8 mouse cellular contexts compared by ENCODE assay signal in the genomic region with DNA sequence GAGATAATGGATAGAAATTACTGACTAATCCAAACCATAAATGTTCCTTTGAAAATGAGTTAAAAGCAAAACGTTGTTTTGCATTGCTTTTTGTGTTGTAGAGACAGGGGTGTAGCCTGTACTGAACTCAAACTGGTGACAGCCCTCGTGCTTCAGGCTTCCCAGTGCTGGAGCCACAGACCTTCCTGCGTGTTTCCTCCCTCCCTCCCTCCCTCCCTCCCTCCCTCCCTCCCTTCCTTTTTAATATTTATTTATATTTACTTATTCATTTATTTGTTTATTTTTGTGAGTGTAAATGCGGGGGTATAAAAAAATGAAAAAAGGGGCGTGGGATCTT. TPM values are rescaled to one million over a fixed set of nuclear protein-coding genes. Genes with fewer than 3 reads are reported as not detected.
DNase-seq lines count a peak whose midpoint lies in the region; ATAC-seq and TF ChIP-seq lines count a peak whose summit lies in the region.

No protein-coding gene starts in this region.

- intact Hi-C loops in gastrocnemius, postnatal 36 days (cut with DNase I), result no loop called here

- no peak overlapping the region for H3K27ac ChIP-seq in cerebellum, adult 2 months (ENCODE audit: insufficient read depth, low read length)
- peak overlapping the region; percentile 68 for H3K27ac ChIP-seq in neural tube, embryonic 11.5 days (ENCODE audit: low read depth, low read length)
- peak overlapping the region; percentile 86 for H3K27ac ChIP-seq in limb, embryonic 15.5 days
- peak overlapping the region; percentile 87; the same call in 1 of the 2 replicates for H3K27ac ChIP-seq in stomach, embryonic 15.5 days

- peak overlapping the region; percentile 50 for H3K9ac ChIP-seq in neural tube, embryonic 11.5 days (ENCODE audit: low read length)
- no peak overlapping the region for H3K9ac ChIP-seq in limb, embryonic 15.5 days
- no peak overlapping the region for H3K9ac ChIP-seq in stomach, embryonic 15.5 days

- TF ChIP-seq POLR2A in cerebellum, adult 2 months (IDR thresholded peaks at IDR 0.05; ENCODE audit: borderline replicate concordance, insufficient read depth, low read length), result no peak

- DNase-seq in cerebellum, adult 2 months, result no peak
- DNase-seq in cerebellum, postnatal 10 days, result no peak
- DNase-seq in neural tube, embryonic 11.5 days (ENCODE audit: low spot score), result no peak
- no peak for DNase-seq in neural tube, embryonic 10.5 days (ENCODE audit: extremely low spot score, low spot score)
- DNase-seq in right cerebral cortex, postnatal 25 days, result no peak
- no peak for DNase-seq in gastrocnemius, postnatal 36 days

- peak; percentile 30; the same call in 1 of the 2 replicates for ATAC-seq in neural tube, embryonic 11.5 days (ENCODE audit: insufficient read depth, low FRiP score, low TSS enrichment)
- ATAC-seq in limb, embryonic 15.5 days (ENCODE audit: insufficient number of reproducible peaks, low FRiP score, low TSS enrichment, low read depth), result no peak
- no peak for ATAC-seq in stomach, embryonic 15.5 days (ENCODE audit: insufficient read depth, low FRiP score, low read depth)

- H3K36me3 ChIP-seq in neural tube, embryonic 11.5 days (ENCODE audit: control insufficient read depth, insufficient read depth, low read length), result no peaks in the 10 kb centered on the region
- H3K36me3 ChIP-seq in limb, embryonic 15.5 days, result no peaks in the 10 kb centered on the region
- H3K36me3 ChIP-seq in stomach, embryonic 15.5 days, result no peaks in the 10 kb centered on the region

- WGBS in cerebellum, adult 2 months, result 13% methylated on average over 5 of the region's 5 CpGs
- WGBS in neural tube, embryonic 11.5 days, result 17% methylated on average over 5 of the region's 5 CpGs
- 12% methylated on average over 5 of the region's 5 CpGs for WGBS in limb, embryonic 15.5 days
- WGBS in stomach, embryonic 15.5 days, result 11% methylated on average over 5 of the region's 5 CpGs

- H3K4me3 ChIP-seq in cerebellum, adult 2 months (replicated peaks; ENCODE audit: insufficient read depth, low read depth, low read length), result peak overlapping the region; percentile 81
- peak overlapping the region; percentile 40 for H3K4me3 ChIP-seq in neural tube, embryonic 11.5 days (ENCODE audit: low read depth, low read length)
- H3K4me3 ChIP-seq in limb, embryonic 15.5 days, result peak overlapping the region; percentile 49
- peak overlapping the region; percentile 53 for H3K4me3 ChIP-seq in stomach, embryonic 15.5 days (replicated peaks)

- H3K9me3 ChIP-seq in neural tube, embryonic 11.5 days (ENCODE audit: control insufficient read depth, low read length), result no peaks in the 10 kb centered on the region
- H3K9me3 ChIP-seq in limb, embryonic 15.5 days, result no peaks in the 10 kb centered on the region
- no peaks in the 10 kb centered on the region for H3K9me3 ChIP-seq in stomach, embryonic 15.5 days

- no peak for TF ChIP-seq CTCF in cerebellum, adult 2 months (IDR thresholded peaks at IDR 0.05; ENCODE audit: borderline replicate concordance, insufficient read depth, low read depth, low read length)

- H3K27me3 ChIP-seq in cerebellum, adult 2 months (ENCODE audit: control insufficient read depth, insufficient read depth, low read length), result no peaks in the 10 kb centered on the region
- H3K27me3 ChIP-seq in neural tube, embryonic 11.5 days (ENCODE audit: control insufficient read depth, insufficient read depth, low read length), result no peaks in the 10 kb centered on the region
- no peaks in the 10 kb centered on the region for H3K27me3 ChIP-seq in limb, embryonic 15.5 days
- H3K27me3 ChIP-seq in stomach, embryonic 15.5 days (replicated peaks), result no peaks in the 10 kb centered on the region

- H3K4me1 ChIP-seq in cerebellum, adult 2 months (ENCODE audit: control insufficient read depth, insufficient read depth, low read length), result no peaks in the 10 kb centered on the region; the same call in 1 of the 2 replicates
- no peaks in the 10 kb centered on the region for H3K4me1 ChIP-seq in neural tube, embryonic 11.5 days (ENCODE audit: control insufficient read depth, insufficient read depth, low read length)
- H3K4me1 ChIP-seq in limb, embryonic 15.5 days, result peaks cover 3% of the 10 kb centered on the region; the same call in 1 of the 2 replicates
- H3K4me1 ChIP-seq in stomach, embryonic 15.5 days, result no peaks in the 10 kb centered on the region

- peak overlapping the region; percentile 51 for H3K4me2 ChIP-seq in neural tube, embryonic 11.5 days (ENCODE audit: low read depth)
- H3K4me2 ChIP-seq in limb, embryonic 15.5 days, result peak overlapping the region; percentile 62
- peak overlapping the region; percentile 68 for H3K4me2 ChIP-seq in stomach, embryonic 15.5 days

RNA-seq across cellular contexts. Expression of a gene that starts 8.5 kb away (rescaled TPM):
- polyA plus RNA-seq in cerebellum, adult 2 months (2012; rRNA removed), result 0.97 and 1.5 TPM in 2 replicates
- polyA plus RNA-seq in neural tube, embryonic 11.5 days (2014; fragmentation: Nextera tagmentation; extraction: Ambion mirVana), result 12.4 and 13.1 TPM in 2 replicates
- 6.8 and 8.1 TPM in 2 replicates for polyA plus RNA-seq in limb, embryonic 15.5 days (2015; fragmentation: Nextera tagmentation; extraction: Ambion mirVana)
- polyA plus RNA-seq in stomach, embryonic 15.5 days (2015; fragmentation: Nextera tagmentation; extraction: Ambion mirVana), result 7.8 and 8.5 TPM in 2 replicates
- 1 to 10 TPM; 7.6 to 8.9 TPM for total RNA-seq in gastrocnemius, postnatal 36 days (2021)

RNA-seq across cellular contexts. Expression of a gene that starts 8.7 kb away (rescaled TPM):
- 0.60 and 1.1 TPM in 2 replicates for polyA plus RNA-seq in cerebellum, adult 2 months (2012; rRNA removed)
- 51.6 and 61.4 TPM in 2 replicates for polyA plus RNA-seq in neural tube, embryonic 11.5 days (2014; fragmentation: Nextera tagmentation; extraction: Ambion mirVana)
- 32.9 and 36.9 TPM in 2 replicates for polyA plus RNA-seq in limb, embryonic 15.5 days (2015; fragmentation: Nextera tagmentation; extraction: Ambion mirVana)
- 36.1 and 42.9 TPM in 2 replicates for polyA plus RNA-seq in stomach, embryonic 15.5 days (2015; fragmentation: Nextera tagmentation; extraction: Ambion mirVana)
- total RNA-seq in gastrocnemius, postnatal 36 days (2021), result 10 to 100 TPM in 1 of 2 experiments, 1 to 10 TPM in 1; 8.7 to 11.6 TPM

RNA-seq across cellular contexts. Expression of a gene that starts 10.3 kb away (rescaled TPM):
- polyA plus RNA-seq in cerebellum, adult 2 months (2012; rRNA removed), result 8.8 and 9.8 TPM in 2 replicates
- polyA plus RNA-seq in neural tube, embryonic 11.5 days (2014; fragmentation: Nextera tagmentation; extraction: Ambion mirVana), result 25.5 and 29.2 TPM in 2 replicates
- 15.8 and 18.4 TPM in 2 replicates for polyA plus RNA-seq in limb, embryonic 15.5 days (2015; fragmentation: Nextera tagmentation; extraction: Ambion mirVana)
- 19.1 and 19.3 TPM in 2 replicates for polyA plus RNA-seq in stomach, embryonic 15.5 days (2015; fragmentation: Nextera tagmentation; extraction: Ambion mirVana)
- total RNA-seq in gastrocnemius, postnatal 36 days (2021), result 10 to 100 TPM; 28.7 to 30.9 TPM

RNA-seq across cellular contexts. Expression of a gene that starts 15.8 kb away (rescaled TPM):
- polyA plus RNA-seq in cerebellum, adult 2 months (2012; rRNA removed), result 0.34 TPM in 1 of 2 replicates, not detected in the other
- polyA plus RNA-seq in neural tube, embryonic 11.5 days (2014; fragmentation: Nextera tagmentation; extraction: Ambion mirVana), result 6.2 and 10.8 TPM in 2 replicates
- 4.2 and 6.2 TPM in 2 replicates for polyA plus RNA-seq in limb, embryonic 15.5 days (2015; fragmentation: Nextera tagmentation; extraction: Ambion mirVana)
- 4.6 and 5.5 TPM in 2 replicates for polyA plus RNA-seq in stomach, embryonic 15.5 days (2015; fragmentation: Nextera tagmentation; extraction: Ambion mirVana)
- total RNA-seq in gastrocnemius, postnatal 36 days (2021), result 10 to 100 TPM; 10.8 to 26.5 TPM

RNA-seq across cellular contexts. Expression of a gene that starts 16.1 kb away (rescaled TPM):
- polyA plus RNA-seq in cerebellum, adult 2 months (2012; rRNA removed), result not detected in 2 replicates
- 6.6 and 16.2 TPM in 2 replicates for polyA plus RNA-seq in neural tube, embryonic 11.5 days (2014; fragmentation: Nextera tagmentation; extraction: Ambion mirVana)
- 4.7 and 7.2 TPM in 2 replicates for polyA plus RNA-seq in limb, embryonic 15.5 days (2015; fragmentation: Nextera tagmentation; extraction: Ambion mirVana)
- polyA plus RNA-seq in stomach, embryonic 15.5 days (2015; fragmentation: Nextera tagmentation; extraction: Ambion mirVana), result 4.9 and 13.3 TPM in 2 replicates
- 10 to 100 TPM; 12.2 to 13.3 TPM for total RNA-seq in gastrocnemius, postnatal 36 days (2021)

Comparison
In these comparisons a context has a peak if more than half of its experiments do, and no peak if none do; other contexts are left out.
1. RNA of a gene that starts 8.7 kb away (polyA plus RNA-seq): 51.6 to 61.4 TPM in neural tube, embryonic 11.5 days, 36.1 to 42.9 TPM in stomach, embryonic 15.5 days and 32.9 to 36.9 TPM in limb, embryonic 15.5 days; 0.60 to 1.1 TPM in cerebellum, adult 2 months; every median in the first group is over 10 times any median in the second.
2. Peak in every context shown above with its lines, with median percentiles within 50 percentile points of each other: H3K4me3 ChIP-seq and H3K4me2 ChIP-seq.